Mouse (Mus musculus): ENCODE data around the gene Cdkl1. TPM values are rescaled to one million over a fixed set of nuclear protein-coding genes. Genes with fewer than 3 reads are reported as not detected.

Gene Cdkl1
- total and polyA plus RNA-seq, 3 experiments, result 0.31 TPM; not detected in 2

DNA sequence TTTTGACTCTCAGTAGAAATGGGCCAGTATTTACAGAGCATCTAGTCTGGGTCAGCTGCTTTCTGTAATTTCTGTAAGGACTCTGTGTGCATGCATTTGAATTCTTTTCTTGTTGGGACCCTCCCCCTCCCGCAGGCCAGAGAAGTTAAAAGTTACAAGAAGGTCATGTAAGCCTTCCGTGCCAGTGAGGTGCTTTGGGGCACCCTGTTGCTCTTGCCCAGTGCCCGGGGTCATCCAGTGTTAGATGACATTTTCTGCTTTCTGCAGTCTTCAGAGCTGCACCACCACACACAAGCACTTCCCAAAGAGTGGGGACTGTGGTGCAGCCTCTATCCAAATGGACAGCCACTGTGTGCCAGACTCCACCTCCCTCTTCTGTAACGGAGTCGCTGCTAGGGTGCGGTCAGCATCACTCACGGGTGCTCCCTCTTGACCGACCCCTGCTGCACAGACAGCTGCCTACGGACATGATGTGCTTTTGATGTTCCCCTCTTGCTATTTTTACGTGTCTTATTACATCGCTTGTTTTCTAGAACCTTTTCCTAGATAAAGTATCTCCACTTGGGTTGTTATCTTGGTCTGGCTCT lies 16.4 kb upstream of the Cdkl1 start:
- Histone ChIP-seq H3K4me1 (ENCODE audit: control insufficient read depth in 1 of 2, insufficient read depth in 2 of 2) (no peaks in the 10 kb centered on the region), H3K79me2 (replicated peaks; ENCODE audit: control insufficient read depth, extremely low read depth, insufficient read depth, poor library complexity, severe bottlenecking) (no peaks in the 10 kb centered on the region), H3K9ac (ENCODE audit: insufficient read depth, low read depth) (no peak overlapping the region), H3K27ac (ENCODE audit: insufficient read depth, low read depth) (no peak overlapping the region), H3K36me3 (replicated peaks in 1 of 2; ENCODE audit: control insufficient read depth in 1 of 2, insufficient read depth in 1 of 2, low read length in 1 of 2) (peaks cover 15 to 52% of the 10 kb centered on the region in 2 experiments), H3K9me3 (replicated peaks; ENCODE audit: low read length) (no peaks in the 10 kb centered on the region), H3K4me2 (ENCODE audit: insufficient read depth, low read depth, poor library complexity, severe bottlenecking) (no peak overlapping the region), H3K27me3 (replicated peaks) (no peaks in the 10 kb centered on the region), H3K4me3 (replicated peaks in 1 of 3; ENCODE audit: low read depth in 2 of 3, low read length in 2 of 3, poor library complexity in 1 of 3) (no peak overlapping the region)
- DNase-seq (ENCODE audit: extremely low read depth), result no peak
- dilution Hi-C loops (cut with MboI; ENCODE audit: extremely low pct_ligation_motif_present, extremely low pct_unique_long_range_greater_than_20kb, low sequenced_read_pairs), result no loop called here
- TF ChIP-seq ZNF384 (IDR thresholded peaks at IDR 0.05; ENCODE audit: low read depth, low read length), result no peak
- no peak for TF ChIP-seq JUN (IDR thresholded peaks at IDR 0.05; ENCODE audit: insufficient read depth, low read depth, low read length)
- no peak for TF ChIP-seq NRF1 (IDR thresholded peaks at IDR 0.05; ENCODE audit: low read depth, low read length)
- no peak for TF ChIP-seq TBP (conservative IDR thresholded peaks at IDR 0.05; ENCODE audit: low read depth, low read length)
- TF ChIP-seq ZC3H11A (IDR thresholded peaks at IDR 0.05; ENCODE audit: low read depth, low read length), result no peak
- no peak for TF ChIP-seq SMC3 (IDR thresholded peaks at IDR 0.05; ENCODE audit: low read depth, low read length)
- TF ChIP-seq PAX5 (IDR thresholded peaks at IDR 0.05; ENCODE audit: low read length), result no peak
- no peak for TF ChIP-seq ZMIZ1 (IDR thresholded peaks at IDR 0.05; ENCODE audit: low read depth, low read length)
- no peak for TF ChIP-seq ZKSCAN1 (IDR thresholded peaks at IDR 0.05; ENCODE audit: borderline replicate concordance, low read depth, low read length)
- TF ChIP-seq MAFK (IDR thresholded peaks at IDR 0.05; ENCODE audit: insufficient replicate concordance, low read length), result no peak
- TF ChIP-seq ETS1 (conservative IDR thresholded peaks at IDR 0.05; ENCODE audit: low read depth, low read length), result no peak
- in situ Hi-C loops (cut with MboI; ENCODE audit: low pct_ligation_motif_present, low pct_unique_long_range_greater_than_20kb, low sequenced_read_pairs), result no loop called here

DNA sequence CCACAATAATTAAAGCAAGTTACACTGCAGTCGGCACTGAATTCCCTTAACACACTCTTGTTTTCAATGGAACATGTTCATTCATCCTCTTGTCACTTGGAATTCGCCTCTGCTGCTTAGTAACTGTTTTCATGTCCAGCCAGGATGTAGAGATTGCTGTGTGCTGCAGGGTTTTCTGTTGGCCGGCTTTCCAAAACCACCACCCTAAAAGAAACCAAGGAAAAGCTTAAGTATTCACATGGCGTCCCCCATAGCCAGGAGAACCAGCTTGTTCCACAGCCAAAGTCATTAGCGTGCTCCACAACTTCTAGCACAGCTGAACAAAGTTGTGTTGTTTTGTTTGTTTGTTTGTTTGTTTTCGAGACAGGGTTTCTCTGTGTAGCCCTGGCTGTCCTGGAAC lies 14.1 kb upstream of the Cdkl1 start:
- DNase-seq (ENCODE audit: extremely low read depth), result no peak
- Histone ChIP-seq H3K79me2 (replicated peaks; ENCODE audit: control insufficient read depth, extremely low read depth, insufficient read depth, poor library complexity, severe bottlenecking) (no peaks in the 10 kb centered on the region), H3K9me3 (replicated peaks; ENCODE audit: low read length) (no peaks in the 10 kb centered on the region), H3K9ac (ENCODE audit: insufficient read depth, low read depth) (no peak overlapping the region), H3K27me3 (replicated peaks) (no peaks in the 10 kb centered on the region), H3K4me1 (ENCODE audit: control insufficient read depth in 1 of 2, insufficient read depth in 2 of 2) (no peaks in the 10 kb centered on the region), H3K4me3 (replicated peaks in 1 of 3; ENCODE audit: low read depth in 2 of 3, low read length in 2 of 3, poor library complexity in 1 of 3) (no peak overlapping the region), H3K27ac (ENCODE audit: insufficient read depth, low read depth) (no peak overlapping the region), H3K4me2 (ENCODE audit: insufficient read depth, low read depth, poor library complexity, severe bottlenecking) (no peak overlapping the region), H3K36me3 (replicated peaks in 1 of 2; ENCODE audit: control insufficient read depth in 1 of 2, insufficient read depth in 1 of 2, low read length in 1 of 2) (peaks cover 13 to 47% of the 10 kb centered on the region in 2 experiments)
- no peak for TF ChIP-seq UBTF (IDR thresholded peaks at IDR 0.05; ENCODE audit: low read depth, low read length)
- in situ Hi-C loops (cut with MboI; ENCODE audit: low pct_ligation_motif_present, low pct_unique_long_range_greater_than_20kb, low sequenced_read_pairs), result no loop called here
- dilution Hi-C loops (cut with MboI; ENCODE audit: extremely low pct_ligation_motif_present, extremely low pct_unique_long_range_greater_than_20kb, low sequenced_read_pairs), result no loop called here

DNA sequence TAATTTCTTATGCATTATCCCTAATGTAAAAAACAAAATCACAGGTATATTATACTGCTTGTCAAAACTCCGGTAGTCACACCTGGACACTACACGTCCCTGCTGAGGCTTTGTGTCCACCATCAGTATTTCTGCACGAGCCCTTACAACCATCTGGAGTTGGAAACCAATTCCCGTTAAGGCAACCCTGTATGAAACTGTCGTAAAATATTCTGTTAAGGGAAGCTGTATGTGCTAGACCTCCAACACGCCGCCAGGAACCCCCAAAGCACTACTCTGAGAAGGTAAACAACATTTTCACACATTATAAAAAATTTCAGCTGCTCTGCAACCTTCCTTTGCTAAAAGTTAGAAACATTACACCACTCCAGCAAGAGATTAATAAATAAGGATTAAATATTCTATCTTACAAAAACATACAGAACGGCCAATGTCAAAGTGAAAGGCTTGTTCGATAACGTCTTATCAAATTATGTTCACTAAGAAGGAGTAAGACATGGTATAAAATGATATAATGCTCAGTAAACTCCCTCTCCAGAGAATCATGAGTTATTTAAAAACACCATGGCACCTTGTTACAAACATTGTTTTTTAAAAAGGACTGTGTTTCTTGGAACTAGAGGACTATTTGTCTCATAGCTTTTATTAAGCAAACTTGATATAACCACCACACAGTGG lies 13.5 kb upstream of the Cdkl1 start:
- no peak overlapping the region for H3K4me2 ChIP-seq (ENCODE audit: insufficient read depth, low read depth, poor library complexity, severe bottlenecking)
- in situ Hi-C loops (cut with MboI; ENCODE audit: low pct_ligation_motif_present, low pct_unique_long_range_greater_than_20kb, low sequenced_read_pairs) (no loop called here), dilution Hi-C loops (cut with MboI; ENCODE audit: extremely low pct_ligation_motif_present, extremely low pct_unique_long_range_greater_than_20kb, low sequenced_read_pairs) (no loop called here)
- no peaks in the 10 kb centered on the region for H3K9me3 ChIP-seq (replicated peaks; ENCODE audit: low read length)
- H3K79me2 ChIP-seq (replicated peaks; ENCODE audit: control insufficient read depth, extremely low read depth, insufficient read depth, poor library complexity, severe bottlenecking), result no peaks in the 10 kb centered on the region
- peaks cover 11 to 44% of the 10 kb centered on the region in 2 experiments for H3K36me3 ChIP-seq (replicated peaks in 1 of 2; ENCODE audit: control insufficient read depth in 1 of 2, insufficient read depth in 1 of 2, low read length in 1 of 2)
- no peaks in the 10 kb centered on the region for H3K4me1 ChIP-seq (ENCODE audit: control insufficient read depth in 1 of 2, insufficient read depth in 2 of 2)
- no peak overlapping the region for H3K9ac ChIP-seq (ENCODE audit: insufficient read depth, low read depth)
- no peaks in the 10 kb centered on the region for H3K27me3 ChIP-seq (replicated peaks)
- TF ChIP-seq SIN3A (IDR thresholded peaks at IDR 0.05; ENCODE audit: low read length) (no peak), MAFK (IDR thresholded peaks at IDR 0.05; ENCODE audit: insufficient replicate concordance, low read length) (no peak), HCFC1 (IDR thresholded peaks at IDR 0.05; ENCODE audit: low read depth, low read length) (no peak), SMC3 (IDR thresholded peaks at IDR 0.05; ENCODE audit: low read depth, low read length) (no peak), RAD21 (IDR thresholded peaks at IDR 0.05; ENCODE audit: low read depth, low read length) (no peak), GABPA (IDR thresholded peaks at IDR 0.05; ENCODE audit: insufficient replicate concordance, low read depth, low read length) (no peak), TCF12 (IDR thresholded peaks at IDR 0.05; ENCODE audit: low read depth, low read length) (no peak), PAX5 (IDR thresholded peaks at IDR 0.05; ENCODE audit: low read length) (no peak), CHD2 (IDR thresholded peaks at IDR 0.05; ENCODE audit: low read length) (no peak), TBP (conservative IDR thresholded peaks at IDR 0.05; ENCODE audit: low read depth, low read length) (no peak), ELF1 (IDR thresholded peaks at IDR 0.05; ENCODE audit: low read depth, low read length) (no peak), JUND (conservative IDR thresholded peaks at IDR 0.05; ENCODE audit: low read depth, low read length) (no peak)
- no peak for DNase-seq (ENCODE audit: extremely low read depth)
- no peak overlapping the region for H3K27ac ChIP-seq (ENCODE audit: insufficient read depth, low read depth)
- H3K4me3 ChIP-seq (replicated peaks in 1 of 3; ENCODE audit: low read depth in 2 of 3, low read length in 2 of 3, poor library complexity in 1 of 3), result no peak overlapping the region
